ENCODE assay signal across 25 mouse cellular contexts in genomic region chr16:58690322-58690732, GRCm38 (mm10). TPM values are rescaled to one million over a fixed set of nuclear protein-coding genes. Genes with fewer than 3 reads are reported as not detected.
A peak's percentile ranks its signal among the peaks of the same experiment; 100 is the strongest.
DNase-seq lines count a peak whose midpoint lies in the region; ATAC-seq and TF ChIP-seq lines count a peak whose summit lies in the region.
"Had no signal": no experiment of that assay in that cellular context is flagged by ENCODE, and none has a peak within 500 bp of the region (broad histone marks: within the 10 kb centered on the region; RNA-seq: fewer than 3 reads in every experiment).

No protein-coding gene starts in this region.

- H3K4me1 ChIP-seq in forebrain, embryonic 15.5 days, result no peaks in the 10 kb centered on the region
- H3K4me1 ChIP-seq in midbrain, embryonic 15.5 days, result no peaks in the 10 kb centered on the region
- H3K4me1 ChIP-seq: hindbrain, embryonic 15.5 days; limb, embryonic 10.5 days; neural tube, embryonic 15.5 days had no signal

- peak overlapping the region; percentile 31 for H3K4me2 ChIP-seq in myocyte (ENCODE audit: low read depth)
- no peak overlapping the region for H3K4me2 ChIP-seq in forebrain, embryonic 15.5 days (replicated peaks)
- no peak overlapping the region for H3K4me2 ChIP-seq in midbrain, embryonic 15.5 days
- H3K4me2 ChIP-seq: hindbrain, embryonic 15.5 days; liver, embryonic 13.5 days; neural tube, embryonic 15.5 days had no signal

- 85% methylated on average over 5 of the region's 5 CpGs for WGBS in forebrain, embryonic 15.5 days
- 86% methylated on average over 5 of the region's 5 CpGs for WGBS in midbrain, embryonic 15.5 days

- peak; percentile 41 for ATAC-seq in CD4-positive, CD25-positive, alpha-beta regulatory T cell, adult 4 months
- ATAC-seq in hematopoietic stem cell, adult 5-6 weeks (replicated peaks in 1 of 2; ENCODE audit: insufficient read depth in 1 of 2, low FRiP score in 2 of 2, low TSS enrichment in 1 of 2, low read depth in 1 of 2, poor library complexity in 2 of 2, severe bottlenecking in 2 of 2), result peak; percentile 47 to 65
- no peak for ATAC-seq in forebrain, embryonic 15.5 days (replicated peaks)
- ATAC-seq in midbrain, embryonic 15.5 days (replicated peaks), result no peak
- ATAC-seq: forebrain, postnatal 0 days had no signal

- no peak overlapping the region for H3K9ac ChIP-seq in forebrain, embryonic 15.5 days (replicated peaks)
- H3K9ac ChIP-seq in midbrain, embryonic 15.5 days, result no peak overlapping the region
- H3K9ac ChIP-seq: forebrain, postnatal 0 days; hindbrain, embryonic 15.5 days; liver, embryonic 13.5 days; neural tube, embryonic 15.5 days had no signal

- peak; percentile 83 for DNase-seq in A20 (ENCODE audit: low read depth, low spot score)
- DNase-seq in cerebellum, adult 11 months, result no peak
- DNase-seq: cerebellum, adult 8-10 months; forebrain, postnatal 0 days; heart, postnatal 14 days; kidney, adult 18-20 months; kidney, postnatal 14 days; liver, embryonic 13.5 days; lung, postnatal 14 days; midbrain, embryonic 14.5 days; retina, postnatal 1 day had no signal

- no peaks in the 10 kb centered on the region for H3K36me3 ChIP-seq in myocyte (ENCODE audit: control insufficient read depth, insufficient read depth)
- no peaks in the 10 kb centered on the region for H3K36me3 ChIP-seq in forebrain, embryonic 15.5 days
- H3K36me3 ChIP-seq in midbrain, embryonic 15.5 days (replicated peaks), result no peaks in the 10 kb centered on the region
- H3K36me3 ChIP-seq: heart, embryonic 10.5 days; hindbrain, embryonic 15.5 days; limb, embryonic 10.5 days; liver, embryonic 13.5 days; neural tube, embryonic 15.5 days had no signal

- H3K9me3 ChIP-seq in forebrain, embryonic 15.5 days, result no peaks in the 10 kb centered on the region
- no peaks in the 10 kb centered on the region for H3K9me3 ChIP-seq in midbrain, embryonic 15.5 days
- H3K9me3 ChIP-seq: heart, embryonic 10.5 days; hindbrain, embryonic 15.5 days; limb, embryonic 10.5 days; liver, embryonic 13.5 days; neural tube, embryonic 15.5 days had no signal

- no peaks in the 10 kb centered on the region for H3K79me2 ChIP-seq in myocyte (ENCODE audit: control insufficient read depth, insufficient read depth)

- H3K27me3 ChIP-seq in myocyte (ENCODE audit: control insufficient read depth, insufficient read depth, insufficient read length), result no peaks in the 10 kb centered on the region
- no peaks in the 10 kb centered on the region for H3K27me3 ChIP-seq in forebrain, embryonic 15.5 days
- H3K27me3 ChIP-seq in midbrain, embryonic 15.5 days (replicated peaks), result no peaks in the 10 kb centered on the region
- H3K27me3 ChIP-seq: hindbrain, embryonic 15.5 days; liver, embryonic 13.5 days; neural tube, embryonic 15.5 days had no signal

- no peak overlapping the region for H3ac ChIP-seq in myocyte (ENCODE audit: control insufficient read depth, insufficient read length)

- H3K27ac ChIP-seq in forebrain, embryonic 15.5 days (replicated peaks), result no peak overlapping the region
- H3K27ac ChIP-seq in midbrain, embryonic 15.5 days, result no peak overlapping the region
- H3K27ac ChIP-seq: heart, embryonic 10.5 days; hindbrain, embryonic 15.5 days; limb, embryonic 10.5 days; liver, embryonic 13.5 days; neural tube, embryonic 15.5 days had no signal

- no peak overlapping the region for H3K4me3 ChIP-seq in myocyte
- H3K4me3 ChIP-seq in forebrain, embryonic 15.5 days, result no peak overlapping the region
- no peak overlapping the region for H3K4me3 ChIP-seq in midbrain, embryonic 15.5 days
- H3K4me3 ChIP-seq: heart, embryonic 10.5 days; hindbrain, embryonic 15.5 days; limb, embryonic 10.5 days; liver, embryonic 13.5 days; neural tube, embryonic 15.5 days had no signal

- no peak for TF ChIP-seq POLR2A in myocyte (IDR thresholded peaks at IDR 0.05; ENCODE audit: insufficient read length, low read depth)

TF ChIP-seq in myocyte, 11 proteins besides CTCF, POLR2A, EP300 and RAD21:
- TF ChIP-seq USF1 (IDR thresholded peaks at IDR 0.05; ENCODE audit: low read depth), result no peak
- TF ChIP-seq E2F4 (IDR thresholded peaks at IDR 0.05; ENCODE audit: insufficient read depth), result no peak
- TF ChIP-seq MYOG (IDR thresholded peaks at IDR 0.05; ENCODE audit: control insufficient read depth in 1 of 3, insufficient read depth in 1 of 3, insufficient read length in 2 of 3, low read depth in 2 of 3), result no peak
- TF ChIP-seq MAX (IDR thresholded peaks at IDR 0.05; ENCODE audit: low read depth), result no peak

RNA-seq across cellular contexts. Expression of gene Cpox, which starts 20.2 kb away (rescaled TPM):
- 10 to 100 TPM; 48.3 to 55.6 TPM for polyA plus RNA-seq in CD4-positive, CD25-positive, alpha-beta regulatory T cell, adult 4 months (2017; shearing (Covaris generic))
- 18.3 and 38.5 TPM in 2 replicates for total RNA-seq in hematopoietic stem cell, adult 5-6 weeks (2017)
- 20.0 TPM for polyA plus RNA-seq in myocyte (2012; fragmentation: generic; extraction: Trizol)
- 12.2 and 13.1 TPM in 2 replicates for polyA plus RNA-seq in forebrain, embryonic 15.5 days (2015; fragmentation: Nextera tagmentation; extraction: Ambion mirVana)
- polyA plus RNA-seq in midbrain, embryonic 15.5 days (2015; fragmentation: Nextera tagmentation; extraction: Ambion mirVana), result 15.5 and 15.8 TPM in 2 replicates

RNA-seq across cellular contexts. Expression of gene Gpr15, which starts 28.5 kb away (rescaled TPM):
- 10 to 100 TPM; 35.4 to 55.3 TPM for polyA plus RNA-seq in CD4-positive, CD25-positive, alpha-beta regulatory T cell, adult 4 months (2017; shearing (Covaris generic))
- not detected in 2 replicates for total RNA-seq in hematopoietic stem cell, adult 5-6 weeks (2017)
- not detected for polyA plus RNA-seq in myocyte (2012; fragmentation: generic; extraction: Trizol)
- polyA plus RNA-seq in forebrain, embryonic 15.5 days (2015; fragmentation: Nextera tagmentation; extraction: Ambion mirVana), result 0.23 TPM in 1 of 2 replicates, not detected in the other
- 0.13 TPM in 1 of 2 replicates, not detected in the other for polyA plus RNA-seq in midbrain, embryonic 15.5 days (2015; fragmentation: Nextera tagmentation; extraction: Ambion mirVana)
- total RNA-seq: adrenal gland, adult 18-20 months; gastrocnemius, adult 8-10 months; heart, postnatal 14 days; layer of hippocampus, postnatal 10 days had no signal
- polyA plus RNA-seq: forebrain, postnatal 0 days; heart, embryonic 10.5 days; hindbrain, embryonic 15.5 days; limb, embryonic 10.5 days; neural tube, embryonic 15.5 days had no signal

RNA-seq across cellular contexts. Expression of gene Cldnd1, which starts 37.4 kb away (rescaled TPM):
- 100 to 1,000 TPM; 201 to 243 TPM for polyA plus RNA-seq in CD4-positive, CD25-positive, alpha-beta regulatory T cell, adult 4 months (2017; shearing (Covaris generic))
- 22.6 and 58.0 TPM in 2 replicates for total RNA-seq in hematopoietic stem cell, adult 5-6 weeks (2017)
- 68.1 TPM for polyA plus RNA-seq in myocyte (2012; fragmentation: generic; extraction: Trizol)
- polyA plus RNA-seq in forebrain, embryonic 15.5 days (2015; fragmentation: Nextera tagmentation; extraction: Ambion mirVana), result 109 and 112 TPM in 2 replicates
- 124 and 130 TPM in 2 replicates for polyA plus RNA-seq in midbrain, embryonic 15.5 days (2015; fragmentation: Nextera tagmentation; extraction: Ambion mirVana)

RNA-seq across cellular contexts. Expression of gene E330017A01Rik, which starts 51.8 kb away (rescaled TPM):
- not detected for polyA plus RNA-seq in CD4-positive, CD25-positive, alpha-beta regulatory T cell, adult 4 months (2017; shearing (Covaris generic))
- not detected in 2 replicates for total RNA-seq in hematopoietic stem cell, adult 5-6 weeks (2017)
- not detected for polyA plus RNA-seq in myocyte (2012; fragmentation: generic; extraction: Trizol)
- polyA plus RNA-seq in forebrain, embryonic 15.5 days (2015; fragmentation: Nextera tagmentation; extraction: Ambion mirVana), result not detected in 2 replicates
- not detected in 2 replicates for polyA plus RNA-seq in midbrain, embryonic 15.5 days (2015; fragmentation: Nextera tagmentation; extraction: Ambion mirVana)
- total RNA-seq: adrenal gland, adult 18-20 months; forebrain, postnatal 0 days; gastrocnemius, adult 8-10 months; heart, postnatal 14 days; layer of hippocampus, postnatal 10 days had no signal
- polyA plus RNA-seq: brain, embryonic 14.5 days; forebrain, postnatal 0 days; heart, embryonic 10.5 days; limb, embryonic 10.5 days; liver, embryonic 13.5 days; midbrain, embryonic 14.5 days; neural tube, embryonic 15.5 days; urinary bladder, adult 2 months had no signal

Comparison
In these comparisons a context has a peak if more than half of its experiments do, and no peak if none do; other contexts are left out.
1. ATAC-seq: peak in CD4-positive, CD25-positive, alpha-beta regulatory T cell, adult 4 months (single experiment) and hematopoietic stem cell, adult 5-6 weeks (2 of 2); none in forebrain, embryonic 15.5 days (single experiment) and midbrain, embryonic 15.5 days (single experiment).
2. RNA of gene Gpr15, which starts 28.5 kb away (polyA plus RNA-seq): 35.4 to 55.3 TPM in CD4-positive, CD25-positive, alpha-beta regulatory T cell, adult 4 months; 0.23 TPM in forebrain, embryonic 15.5 days, 0.13 TPM in midbrain, embryonic 15.5 days and not detected in myocyte (single experiment); every median in the first group is over 10 times any median in the second.